Mouse (Mus musculus) intestine, embryonic 14.5 days (tissue): ENCODE measurements around the gene Rasgrf2. TPM values are rescaled to one million over a fixed set of nuclear protein-coding genes. Genes with fewer than 3 reads are reported as not detected.

Experiments
- polyA plus RNA-seq: library from polyadenylated mRNA; unstranded; fragments of >200 nt; fragmentation: Nextera tagmentation; extraction: Ambion mirVana; gene quantifications from 2 replicates; pipeline ENCODE4 v1.2.1, GENCODE M21; 2014

The Rasgrf2 gene
- polyA plus RNA-seq, 1 experiment from 2014 or later, result 1.5 TPM

Other genes with a start within 250 kb of the Rasgrf2 start
- gene Gm20379, start 174.3 kb upstream of the Rasgrf2 start, polyA plus RNA-seq, result 1.1 TPM in 2 replicates
- 18.6 and 19.5 TPM in 2 replicates for gene Dhfr, start 223.1 kb upstream of the Rasgrf2 start, polyA plus RNA-seq
- gene Msh3, start 223.3 kb upstream of the Rasgrf2 start, polyA plus RNA-seq, result 30.2 and 37.3 TPM in 2 replicates